ENCODE assay signal across 10 mouse cellular contexts in genomic region chr2:169995987-169996386, GRCm38 (mm10).
DNase-seq lines count a peak whose midpoint lies in the region; ATAC-seq lines count a peak whose summit lies in the region.
"Had no signal": no experiment of that assay in that cellular context is flagged by ENCODE, and none has a peak within 500 bp of the region (broad histone marks: within the 10 kb centered on the region; RNA-seq: fewer than 3 reads in every experiment).

No protein-coding gene starts in this region.

- H3K27ac ChIP-seq in forebrain, embryonic 15.5 days (replicated peaks): no peak overlapping the region
- H3K27ac ChIP-seq in forebrain, embryonic 10.5 days: no peak overlapping the region
- no peak overlapping the region for H3K27ac ChIP-seq in heart, embryonic 14.5 days (replicated peaks in 1 of 2; ENCODE audit: control insufficient read depth in 1 of 2, insufficient read depth in 1 of 2, low read depth in 2 of 2, low read length in 2 of 2)
- H3K27ac ChIP-seq in midbrain, embryonic 15.5 days: peak overlapping the region; percentile 28; the same call in 1 of the 2 replicates
- H3K27ac ChIP-seq: layer of hippocampus, adult 2 months; neural tube, embryonic 12.5 days had no signal

- 0 out of 2 replicates have a peak overlapping the region, but pooled peaks have one; percentile 8 for H3K9ac ChIP-seq in forebrain, embryonic 15.5 days (replicated peaks)
- no peak overlapping the region for H3K9ac ChIP-seq in heart, embryonic 14.5 days (ENCODE audit: low read length)
- H3K9ac ChIP-seq in midbrain, embryonic 15.5 days: no peak overlapping the region
- H3K9ac ChIP-seq: neural tube, embryonic 12.5 days had no signal

- H3K9me3 ChIP-seq in forebrain, embryonic 15.5 days: no peaks in the 10 kb centered on the region
- no peaks in the 10 kb centered on the region for H3K9me3 ChIP-seq in forebrain, embryonic 10.5 days
- no peaks in the 10 kb centered on the region for H3K9me3 ChIP-seq in heart, embryonic 14.5 days (ENCODE audit: control insufficient read depth, low read length)
- H3K9me3 ChIP-seq in midbrain, embryonic 15.5 days: no peaks in the 10 kb centered on the region
- H3K9me3 ChIP-seq: neural tube, embryonic 12.5 days had no signal

- no peaks in the 10 kb centered on the region for H3K27me3 ChIP-seq in forebrain, embryonic 15.5 days
- H3K27me3 ChIP-seq in forebrain, embryonic 10.5 days (ENCODE audit: poor library complexity, severe bottlenecking): peaks cover 12% of the 10 kb centered on the region
- H3K27me3 ChIP-seq in heart, embryonic 14.5 days (ENCODE audit: control insufficient read depth, insufficient read depth, low read length): no peaks in the 10 kb centered on the region; the same call in 1 of the 2 replicates
- H3K27me3 ChIP-seq in midbrain, embryonic 15.5 days (replicated peaks): no peaks in the 10 kb centered on the region
- H3K27me3 ChIP-seq: neural tube, embryonic 12.5 days had no signal

- no peak for DNase-seq in forebrain, embryonic 10.5 days (ENCODE audit: extremely low spot score, low spot score)
- peak; percentile 30 to 49 for DNase-seq in kidney, postnatal 25 days
- DNase-seq in urinary bladder, postnatal 10 days (ENCODE audit: low spot score): no peak
- DNase-seq in layer of hippocampus, adult 8-10 months (ENCODE audit: low spot score in 2 of 2): no peak
- no peak for DNase-seq in adrenal gland, postnatal 4 days (ENCODE audit: low spot score in 2 of 2)

- H3K4me1 ChIP-seq in forebrain, embryonic 15.5 days: peaks cover 40% of the 10 kb centered on the region
- H3K4me1 ChIP-seq in forebrain, embryonic 10.5 days: peaks cover 49% of the 10 kb centered on the region
- peaks cover 9 to 27% of the 10 kb centered on the region in 2 experiments for H3K4me1 ChIP-seq in heart, embryonic 14.5 days (ENCODE audit: control insufficient read depth in 2 of 2, insufficient read depth in 2 of 2, low read length in 2 of 2)
- peaks cover 47% of the 10 kb centered on the region for H3K4me1 ChIP-seq in midbrain, embryonic 15.5 days

- no peak overlapping the region for H3K4me3 ChIP-seq in forebrain, embryonic 15.5 days
- no peak overlapping the region for H3K4me3 ChIP-seq in forebrain, embryonic 10.5 days
- peak overlapping the region in 1 of 2 experiments; percentile 14; a peak in 1 of 4 replicates for H3K4me3 ChIP-seq in heart, embryonic 14.5 days (ENCODE audit: control insufficient read depth in 1 of 2, insufficient read depth in 1 of 2, low read depth in 1 of 2, low read length in 2 of 2)
- no peak overlapping the region for H3K4me3 ChIP-seq in midbrain, embryonic 15.5 days
- H3K4me3 ChIP-seq: layer of hippocampus, adult 2 months; neural tube, embryonic 12.5 days had no signal

- ATAC-seq in forebrain, embryonic 15.5 days (replicated peaks): no peak
- ATAC-seq in heart, embryonic 14.5 days (ENCODE audit: insufficient number of reproducible peaks, insufficient read depth, low FRiP score, low read depth): no peak
- ATAC-seq in midbrain, embryonic 15.5 days (replicated peaks): no peak

- H3K36me3 ChIP-seq in forebrain, embryonic 15.5 days: no peaks in the 10 kb centered on the region
- H3K36me3 ChIP-seq in forebrain, embryonic 10.5 days (replicated peaks): no peaks in the 10 kb centered on the region
- H3K36me3 ChIP-seq in heart, embryonic 14.5 days (ENCODE audit: control insufficient read depth, insufficient read depth, low read length): no peaks in the 10 kb centered on the region
- H3K36me3 ChIP-seq in midbrain, embryonic 15.5 days (replicated peaks): no peaks in the 10 kb centered on the region
- H3K36me3 ChIP-seq: neural tube, embryonic 12.5 days had no signal

- no peak overlapping the region for H3K4me2 ChIP-seq in forebrain, embryonic 15.5 days (replicated peaks)
- H3K4me2 ChIP-seq in heart, embryonic 14.5 days (ENCODE audit: low read length): peak overlapping the region; percentile 53
- H3K4me2 ChIP-seq in midbrain, embryonic 15.5 days: no peak overlapping the region
- H3K4me2 ChIP-seq: neural tube, embryonic 12.5 days had no signal

- 35% methylated on average over 12 of the region's 12 CpGs for WGBS in forebrain, embryonic 15.5 days
- 44% methylated on average over 12 of the region's 12 CpGs for WGBS in forebrain, embryonic 10.5 days
- WGBS in heart, embryonic 14.5 days: 19% methylated on average over 12 of the region's 12 CpGs
- 41% methylated on average over 12 of the region's 12 CpGs for WGBS in midbrain, embryonic 15.5 days

Comparison
In these comparisons a context has a peak if more than half of its experiments do, and no peak if none do; other contexts are left out.
1. DNase-seq: peak in kidney, postnatal 25 days (2 of 2); none in forebrain, embryonic 10.5 days (single experiment), urinary bladder, postnatal 10 days (single experiment), layer of hippocampus, adult 8-10 months (0 of 2) and adrenal gland, postnatal 4 days (0 of 2).